Mouse (Mus musculus) kidney, adult 2 months (tissue): Measurements from ENCODE around the gene Atp1b2. TPM values are rescaled to one million over a fixed set of nuclear protein-coding genes. Genes with fewer than 3 reads are reported as not detected.
A peak's percentile ranks its signal among the peaks of the same experiment; 100 is the strongest.

Experiments
- DNase-seq: peaks from one replicate; pipeline ENCODE4 v3.0.0; 2021
- H3K27ac ChIP-seq: fragments of 200-500 bp; 2 replicates; pipeline ENCODE4 v1.5.1; 2012; ENCODE audit warnings: low read depth, low read length, control low read depth, inconsistent platforms; ENCODE audit not compliant: insufficient read depth
- H3K27me3 ChIP-seq: fragments of 200-500 bp; replicated peaks from 2 replicates; pipeline ENCODE4 v1.6.1; 2012; ENCODE audit warnings: mild to moderate bottlenecking, moderate library complexity, low read length, inconsistent platforms; ENCODE audit not compliant: control insufficient read depth, insufficient read depth
- H3K36me3 ChIP-seq: fragments of 200-500 bp; 2 replicates; pipeline ENCODE4 v1.6.1; 2012; ENCODE audit warnings: mild to moderate bottlenecking, moderate library complexity, low read length, inconsistent platforms; ENCODE audit not compliant: control insufficient read depth, insufficient read depth
- H3K4me1 ChIP-seq: fragments of 200-500 bp; 2 replicates; pipeline ENCODE4 v1.6.1; 2011; ENCODE audit warnings: low read length; ENCODE audit not compliant: control insufficient read depth, insufficient read depth
- H3K4me3 ChIP-seq: fragments of 200-500 bp; 2 replicates; pipeline ENCODE4 v1.5.1; 2011; ENCODE audit warnings: mild to moderate bottlenecking, low read depth, low read length, control low read depth; ENCODE audit not compliant: insufficient read depth
- CTCF ChIP-seq: fragments of 200-500 bp; conservative IDR thresholded peaks from 2 replicates; pipeline ENCODE4 v1.5.1; 2011; ENCODE audit warnings: low read depth, mild to moderate bottlenecking, control low read depth, low read length, moderate library complexity, mixed read lengths; ENCODE audit not compliant: insufficient read depth, insufficient read length
- POLR2A ChIP-seq: fragments of 200-500 bp; IDR thresholded peaks from one replicate; pipeline ENCODE4 v1.6.1; 2011; ENCODE audit warnings: low read depth, low read length, control low read depth
- WGBS: fragments of 180-500 bp; shearing (Covaris S2); methylation state at CpG from one replicate; pipeline ENCODE4 v1.1.7; 2018; 5-methylcytosine and 5-hydroxymethylcytosine counted together
- polyA plus RNA-seq: library from polyadenylated mRNA; depleted of rRNA; stranded (reverse); fragments of >200 nt; gene quantifications from 2 replicates; pipeline ENCODE4 v1.2.3, GENCODE M21; 2012

Atp1b2 gene
- polyA plus RNA-seq, 1 experiment: 22.5 TPM

- WGBS: 26% methylated on average over 6 of the region's 6 CpGs
- peaks cover 2% of the 10 kb centered on the region; the same call in 1 of the 2 replicates for H3K27me3 ChIP-seq
- no peak overlapping the region for H3K4me3 ChIP-seq
- H3K27ac ChIP-seq: no peak overlapping the region; the same call in 1 of the 2 replicates
- no peak for TF ChIP-seq CTCF
- TF ChIP-seq POLR2A: no peak
- H3K36me3 ChIP-seq: no peaks in the 10 kb centered on the region
- peaks cover 2% of the 10 kb centered on the region; the same call in 1 of the 2 replicates for H3K4me1 ChIP-seq
- DNase-seq: peak; percentile 48
Measured at GRCm38 (mm10) chr11:69600098-69600497, 5.6 kb downstream of the Atp1b2 start.

DNA sequence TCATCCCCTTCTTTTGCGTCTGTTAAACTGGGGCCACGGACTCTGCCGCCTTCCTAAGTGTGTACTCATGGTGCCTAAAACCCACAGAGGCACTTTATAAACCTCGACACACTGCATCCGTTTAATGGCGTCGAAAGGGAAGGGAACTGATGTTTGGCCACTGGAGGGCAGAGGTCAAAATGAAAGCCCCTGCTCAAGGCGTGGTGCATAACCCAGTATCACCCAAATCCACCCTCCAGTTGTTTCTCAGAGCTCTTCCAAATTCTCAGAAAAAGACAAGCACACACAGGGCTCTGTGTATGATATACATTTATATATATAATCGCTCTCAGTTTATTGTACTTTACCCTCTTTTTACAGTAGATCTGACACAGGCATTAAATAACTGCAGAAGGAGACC lies 6.3 kb downstream of the Atp1b2 start:
- no peak for TF ChIP-seq POLR2A
- TF ChIP-seq CTCF: no peak

GRCm38 (mm10) chr11:69594853-69595252 lies 10.9 kb downstream of the Atp1b2 start:
- 94% methylated on average over 6 of the region's 6 CpGs for WGBS
- TF ChIP-seq POLR2A (no peak), CTCF (no peak)
- 0 out of 2 replicates have a peak, but pooled peaks cover 2% of the 10 kb centered on the region for H3K36me3 ChIP-seq
- no peaks in the 10 kb centered on the region; the same call in 1 of the 2 replicates for H3K4me1 ChIP-seq
- DNase-seq: no peak
- H3K27me3 ChIP-seq: no peaks in the 10 kb centered on the region
- H3K4me3 ChIP-seq: no peak overlapping the region
- no peak overlapping the region for H3K27ac ChIP-seq

More for the DNA sequence above, 6.3 kb downstream of the Atp1b2 start:
- peaks cover 2% of the 10 kb centered on the region; the same call in 1 of the 2 replicates for H3K4me1 ChIP-seq
- H3K27me3 ChIP-seq: no peaks in the 10 kb centered on the region
- H3K4me3 ChIP-seq: no peak overlapping the region
- no peaks in the 10 kb centered on the region for H3K36me3 ChIP-seq
- 37% methylated on average over 9 of the region's 9 CpGs for WGBS
- DNase-seq: no peak
- H3K27ac ChIP-seq: no peak overlapping the region

DNA sequence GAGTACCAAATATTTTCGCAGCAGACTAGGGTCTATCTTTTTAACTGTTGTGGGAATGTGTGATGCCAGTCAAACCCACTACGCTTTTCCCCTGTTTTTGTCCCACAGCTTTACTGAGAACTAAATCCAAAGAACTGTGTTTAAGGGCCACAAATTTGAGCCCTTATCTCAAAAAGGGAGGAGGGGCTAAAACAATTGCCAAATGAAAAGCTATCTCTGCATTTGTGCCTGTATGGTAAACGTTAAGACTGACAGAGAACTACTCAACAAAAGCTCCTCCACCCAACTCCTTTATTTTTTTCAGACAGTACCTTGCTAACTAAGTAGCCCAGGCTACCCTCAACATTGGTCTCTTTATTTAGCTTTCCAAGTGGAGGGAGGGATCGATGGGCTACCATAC lies 12.9 kb downstream of the Atp1b2 start:
- 0 out of 2 replicates have a peak, but pooled peaks cover 2% of the 10 kb centered on the region for H3K36me3 ChIP-seq
- no peaks in the 10 kb centered on the region for H3K27me3 ChIP-seq
- no peak overlapping the region for H3K27ac ChIP-seq
- H3K4me1 ChIP-seq: no peaks in the 10 kb centered on the region
- 85% methylated on average over 4 of the region's 4 CpGs for WGBS
- no peak overlapping the region for H3K4me3 ChIP-seq
- TF ChIP-seq CTCF: no peak
- no peak for TF ChIP-seq POLR2A
- DNase-seq: no peak

DNA sequence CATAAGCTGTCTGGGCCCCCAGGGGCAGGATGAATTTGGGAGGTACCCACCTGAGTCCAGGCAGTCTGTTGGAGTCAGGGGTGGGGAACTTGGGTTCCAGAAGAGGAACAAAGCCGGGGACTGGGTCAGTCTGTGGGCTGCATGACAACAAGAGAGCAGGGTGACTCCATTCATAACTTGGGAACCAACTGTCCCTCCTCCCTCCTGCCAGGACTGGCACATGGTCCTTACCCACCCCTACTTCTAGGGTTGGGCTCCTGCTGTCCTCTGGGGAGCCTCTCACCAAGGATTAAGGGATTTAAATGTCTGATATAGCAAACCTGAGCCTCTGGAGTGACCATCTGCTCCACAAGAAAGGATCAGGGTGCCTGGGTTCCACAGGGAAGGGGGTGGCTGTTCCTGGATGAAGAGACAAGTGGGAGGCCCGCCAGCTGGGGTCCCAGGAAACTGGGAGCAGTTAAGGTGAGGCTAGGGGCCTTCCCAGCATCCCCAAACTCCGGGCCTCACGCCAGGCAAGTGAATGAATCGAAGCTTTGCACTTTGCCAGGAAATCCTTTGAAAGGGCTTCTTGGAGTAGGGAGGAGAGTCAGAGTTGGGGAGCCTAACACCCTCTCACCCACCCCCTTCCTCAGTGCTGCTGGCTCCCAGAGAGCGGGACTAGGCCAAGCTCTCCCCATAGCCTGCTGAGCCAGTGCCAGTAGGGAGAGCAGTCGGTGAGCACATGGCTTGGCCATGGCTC lies 13.7 kb downstream of the Atp1b2 start:
- WGBS: 77% methylated on average over 7 of the region's 7 CpGs
- H3K4me3 ChIP-seq: no peak overlapping the region
- DNase-seq: no peak
- no peak overlapping the region for H3K27ac ChIP-seq
- H3K36me3 ChIP-seq: 0 out of 2 replicates have a peak, but pooled peaks cover 2% of the 10 kb centered on the region
- H3K4me1 ChIP-seq: no peaks in the 10 kb centered on the region
- no peak for TF ChIP-seq CTCF
- no peak for TF ChIP-seq POLR2A
- no peaks in the 10 kb centered on the region for H3K27me3 ChIP-seq

DNA sequence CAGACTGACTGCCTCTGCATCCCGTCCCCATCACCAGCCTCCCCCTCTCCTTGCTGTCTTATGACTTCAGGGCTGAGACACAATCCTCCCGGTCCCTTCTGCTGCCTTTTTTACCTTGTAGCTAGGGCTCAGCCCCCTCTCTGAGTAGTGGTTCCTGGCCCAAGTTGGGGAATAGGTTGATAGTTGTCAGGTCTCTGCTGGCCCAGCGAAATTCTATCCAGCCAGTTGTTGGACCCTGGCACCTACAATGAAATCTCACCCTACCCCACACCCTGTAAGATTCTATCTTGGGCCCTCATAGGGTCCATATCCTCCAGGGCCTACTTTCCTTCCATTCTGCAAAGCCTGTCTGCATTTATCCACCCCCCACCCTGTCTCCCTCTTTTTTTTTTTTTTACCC lies 14.3 kb downstream of the Atp1b2 start:
- Histone ChIP-seq H3K4me3 (no peak overlapping the region), H3K4me1 (no peaks in the 10 kb centered on the region), H3K27me3 (no peaks in the 10 kb centered on the region), H3K36me3 (0 out of 2 replicates have a peak, but pooled peaks cover 2% of the 10 kb centered on the region), H3K27ac (no peak overlapping the region)
- no peak for DNase-seq
- TF ChIP-seq POLR2A: no peak
- TF ChIP-seq CTCF: no peak
- 93% methylated on average over 3 of the region's 3 CpGs for whole genome bisulfite sequencing

DNA sequence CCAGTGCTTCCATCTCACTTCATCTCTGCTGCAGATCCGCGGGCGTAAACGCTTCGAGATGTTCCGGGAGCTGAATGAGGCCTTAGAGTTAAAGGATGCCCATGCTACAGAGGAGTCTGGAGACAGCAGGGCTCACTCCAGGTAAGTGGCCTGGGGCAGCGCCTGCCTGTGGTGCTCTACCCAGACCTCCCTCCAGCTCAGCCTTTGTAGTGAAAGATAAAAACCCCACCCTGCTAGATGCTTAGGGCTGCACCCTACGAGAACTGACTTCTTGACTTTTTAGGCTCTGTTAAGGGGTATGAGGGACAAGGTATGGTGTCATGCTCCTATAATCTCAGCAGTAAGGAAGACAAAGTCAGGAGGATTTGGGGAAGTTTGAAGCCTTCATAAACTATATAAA lies 15.1 kb downstream of the Atp1b2 start:
- no peak overlapping the region for H3K27ac ChIP-seq
- 93% methylated on average over 8 of the region's 8 CpGs for WGBS
- H3K36me3 ChIP-seq: 0 out of 2 replicates have a peak, but pooled peaks cover 2% of the 10 kb centered on the region

More for the DNA sequence above, 15.1 kb downstream of the Atp1b2 start:
- H3K27me3 ChIP-seq: no peaks in the 10 kb centered on the region
- no peak for DNase-seq
- no peak for TF ChIP-seq POLR2A
- no peak for TF ChIP-seq CTCF
- no peaks in the 10 kb centered on the region for H3K4me1 ChIP-seq
- no peak overlapping the region for H3K4me3 ChIP-seq
